Mouse (Mus musculus): ENCODE data around the gene Prkce.

Gene Prkce

DNA sequence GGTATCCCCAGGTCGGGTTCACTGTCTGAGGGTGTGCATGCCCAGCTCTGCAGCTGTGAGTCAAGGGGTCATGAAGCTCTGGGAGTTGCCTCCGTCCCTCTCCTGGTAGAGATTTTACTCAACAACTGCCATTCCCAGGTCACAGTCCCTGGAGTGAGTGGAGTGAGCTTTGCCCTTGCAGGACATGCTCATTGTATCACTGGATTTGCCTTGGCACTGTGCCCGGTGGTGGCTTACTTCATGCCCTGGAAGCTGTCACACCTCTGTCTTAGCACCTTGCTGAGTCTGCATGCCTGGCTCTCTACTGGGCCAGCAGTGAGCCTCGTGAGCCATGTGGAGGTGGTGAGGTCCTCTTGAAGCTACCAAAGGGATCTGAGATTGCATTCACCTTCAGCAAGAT lies 167.4 kb downstream of the Prkce start:
- no peak for ATAC-seq (ENCODE audit: low TSS enrichment)

DNA sequence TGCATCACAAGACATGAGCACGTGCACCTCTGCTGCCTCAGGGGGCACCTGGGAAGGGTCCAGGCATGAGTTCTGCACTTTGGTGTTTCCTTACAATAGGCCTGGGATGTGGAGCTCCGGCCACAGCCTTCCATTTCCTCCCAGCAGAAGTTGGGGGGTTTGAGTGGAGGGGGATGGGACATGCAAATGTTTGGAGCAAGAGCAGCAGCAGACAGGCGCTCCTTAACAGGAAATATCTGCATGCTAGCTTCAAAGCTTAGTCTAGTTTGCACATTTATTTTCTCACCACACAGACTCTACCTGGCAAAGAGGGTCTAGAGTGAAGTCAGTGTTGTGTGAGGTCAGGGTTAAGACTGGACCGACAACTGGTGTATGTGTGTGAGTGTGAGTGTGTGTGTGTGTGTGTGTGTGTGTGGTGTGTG lies 169.1 kb downstream of the Prkce start:
- ATAC-seq (ENCODE audit: low TSS enrichment) = no peak

DNA sequence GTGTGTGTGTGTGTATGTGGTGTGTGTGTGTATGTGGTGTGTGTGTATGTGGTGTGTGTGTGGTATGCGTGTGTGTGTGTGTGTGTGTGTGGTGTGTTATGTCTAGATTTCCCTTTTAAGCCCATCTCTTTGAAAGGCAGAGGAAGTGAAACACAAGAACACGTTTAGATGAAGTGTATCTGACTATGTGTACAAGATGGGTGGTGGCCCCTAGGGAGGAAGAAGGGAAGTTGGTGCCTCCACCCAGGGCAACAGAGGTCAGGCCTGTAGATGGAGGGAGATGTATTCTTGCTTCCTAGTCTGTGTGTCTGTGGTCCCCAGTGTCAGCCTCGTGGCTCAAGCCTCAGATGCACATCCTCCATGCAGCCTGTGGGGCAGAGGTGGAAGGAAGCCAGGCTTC lies 169.5 kb downstream of the Prkce start:
- no peak for ATAC-seq (ENCODE audit: low TSS enrichment)

DNA sequence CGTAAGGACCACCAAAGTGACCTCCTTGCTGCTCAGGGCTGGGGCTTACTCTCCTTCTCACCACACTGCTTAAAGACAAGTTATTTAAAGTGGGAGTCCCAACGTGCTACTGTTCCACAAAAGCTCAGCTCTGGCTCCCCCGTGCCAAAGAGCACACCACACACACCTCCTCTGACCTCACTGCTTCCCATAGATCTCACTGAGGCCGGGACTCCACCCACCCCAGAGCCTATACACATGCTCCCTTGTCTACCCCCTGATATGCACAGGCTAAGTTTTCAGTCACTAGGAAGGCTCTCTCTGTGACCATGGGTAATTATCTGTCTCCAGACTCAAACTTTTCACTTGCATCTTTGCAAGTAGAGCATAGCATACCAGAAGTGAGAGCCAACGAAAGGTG lies 170.7 kb downstream of the Prkce start:
- no peak for ATAC-seq (ENCODE audit: low TSS enrichment)

DNA sequence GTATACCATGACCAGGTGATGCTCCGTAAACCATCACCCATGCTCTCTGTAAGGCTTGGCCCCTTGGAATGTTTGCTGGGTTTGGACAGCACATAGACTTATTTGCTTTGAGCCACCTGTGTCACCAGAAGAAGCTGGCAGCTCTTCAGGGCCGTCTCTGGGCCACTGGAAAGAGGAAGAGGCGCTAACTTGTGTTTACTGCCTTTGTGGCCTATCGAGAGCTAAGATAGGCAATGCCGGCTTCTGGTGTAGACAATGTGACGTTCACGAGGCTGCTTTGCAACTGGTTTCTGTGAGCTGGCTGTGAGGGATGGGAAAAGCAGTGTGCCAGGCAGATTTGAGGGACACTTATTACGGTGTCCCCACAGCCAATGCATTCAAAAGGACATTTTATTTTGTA lies 176.4 kb downstream of the Prkce start:
- no peak for ATAC-seq (ENCODE audit: low TSS enrichment)

DNA sequence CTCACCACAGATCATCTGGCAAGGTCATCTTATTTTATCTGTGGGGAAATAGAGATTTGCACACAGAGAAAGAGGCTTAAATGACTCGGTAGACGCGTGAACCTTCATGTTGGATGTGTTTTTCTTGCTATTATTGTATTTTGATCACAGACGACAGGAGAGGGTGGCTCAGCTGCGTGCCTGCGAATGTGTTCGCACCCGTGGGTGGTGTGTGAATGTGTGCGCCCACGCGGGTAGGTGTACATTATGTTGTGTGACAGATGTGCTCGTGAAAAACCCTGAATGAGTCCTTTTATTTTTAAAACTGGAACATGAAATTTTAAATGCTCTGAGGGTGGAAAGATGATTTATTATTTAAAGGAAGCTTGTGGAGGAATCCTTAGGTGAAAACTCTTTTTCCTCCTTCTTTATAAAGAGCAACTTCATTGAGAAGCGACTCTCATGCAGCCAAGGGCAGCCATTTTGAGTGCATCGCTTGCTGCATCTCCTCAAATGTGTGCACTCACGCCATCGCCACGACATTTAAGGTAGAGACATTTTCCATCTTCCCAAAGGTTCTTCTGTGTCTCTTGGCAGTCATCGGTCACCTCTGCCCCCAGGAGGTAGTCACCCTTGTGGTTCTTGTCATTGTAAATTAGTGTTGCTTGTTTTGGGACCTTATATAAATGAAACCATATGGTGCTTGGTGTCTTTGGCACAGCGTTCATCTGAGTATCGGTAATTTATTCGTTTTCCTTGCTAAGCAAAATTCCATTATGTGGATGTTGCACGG lies 177.8 kb downstream of the Prkce start:
- peak; percentile 64 for ATAC-seq (ENCODE audit: low TSS enrichment)

DNA sequence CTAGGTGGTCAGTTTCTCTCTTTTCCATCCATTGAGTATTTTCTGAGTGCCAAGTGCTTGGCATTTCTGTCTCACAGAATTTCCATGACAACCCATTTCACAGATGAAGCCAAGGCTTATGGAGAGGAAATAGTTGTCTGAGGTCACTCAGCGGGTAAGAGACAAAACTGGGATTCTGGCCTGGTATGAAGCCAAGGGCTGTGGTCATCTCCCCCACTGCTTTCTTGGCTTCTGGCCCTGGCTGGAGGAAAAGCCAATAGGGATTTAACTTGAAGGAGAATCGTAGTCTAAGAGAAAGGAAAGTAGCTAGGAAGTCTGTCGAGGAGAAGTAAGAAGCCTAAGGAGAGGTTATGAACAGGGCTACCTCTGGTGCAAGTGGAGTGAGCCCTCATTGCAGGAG lies 182.7 kb downstream of the Prkce start:
- ATAC-seq (ENCODE audit: low TSS enrichment) = no peak

DNA sequence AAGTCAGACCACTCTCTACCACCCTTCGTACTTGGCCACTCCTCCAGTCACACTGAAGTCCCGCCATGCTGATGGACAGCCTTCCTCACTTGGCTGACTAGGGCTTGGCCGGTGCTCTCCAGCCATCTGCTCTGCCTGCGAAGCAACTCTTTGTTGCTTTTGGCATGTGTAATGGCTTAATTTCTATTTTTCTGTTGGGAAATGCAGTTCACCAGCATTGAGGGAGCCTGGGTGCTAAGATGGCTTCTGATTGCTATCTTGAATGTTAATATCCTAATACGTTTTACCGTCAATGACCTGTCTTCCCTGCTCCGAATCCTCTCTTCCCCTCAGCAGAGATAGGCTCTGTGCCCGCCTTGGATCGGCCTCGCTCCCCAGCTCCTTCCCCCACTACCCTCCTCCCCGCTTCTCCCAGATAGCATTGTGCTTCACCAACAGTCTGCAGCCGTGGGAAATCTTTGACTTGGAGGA lies 183.2 kb downstream of the Prkce start:
- ATAC-seq (ENCODE audit: low TSS enrichment) = no peak

DNA sequence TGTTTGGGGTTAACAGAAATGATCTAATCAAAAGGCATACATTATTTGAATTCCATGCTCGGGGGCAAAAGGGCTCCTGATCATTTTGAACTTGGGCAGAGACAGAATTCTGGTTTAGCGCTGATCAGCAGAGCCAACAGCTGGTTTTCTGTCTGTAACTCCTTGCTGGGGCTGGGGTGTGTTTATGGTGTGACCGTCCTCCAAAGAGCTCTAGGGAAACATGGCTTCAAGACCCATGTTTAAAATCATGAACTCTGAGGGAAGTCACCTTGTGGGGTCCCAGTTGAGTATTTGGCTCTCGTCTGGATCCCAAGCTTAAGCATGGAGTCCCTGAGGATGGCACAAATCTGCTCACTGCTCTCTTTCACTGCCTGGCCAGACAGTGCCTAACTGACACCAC lies 183.7 kb downstream of the Prkce start:
- no peak for ATAC-seq (ENCODE audit: low TSS enrichment)

DNA sequence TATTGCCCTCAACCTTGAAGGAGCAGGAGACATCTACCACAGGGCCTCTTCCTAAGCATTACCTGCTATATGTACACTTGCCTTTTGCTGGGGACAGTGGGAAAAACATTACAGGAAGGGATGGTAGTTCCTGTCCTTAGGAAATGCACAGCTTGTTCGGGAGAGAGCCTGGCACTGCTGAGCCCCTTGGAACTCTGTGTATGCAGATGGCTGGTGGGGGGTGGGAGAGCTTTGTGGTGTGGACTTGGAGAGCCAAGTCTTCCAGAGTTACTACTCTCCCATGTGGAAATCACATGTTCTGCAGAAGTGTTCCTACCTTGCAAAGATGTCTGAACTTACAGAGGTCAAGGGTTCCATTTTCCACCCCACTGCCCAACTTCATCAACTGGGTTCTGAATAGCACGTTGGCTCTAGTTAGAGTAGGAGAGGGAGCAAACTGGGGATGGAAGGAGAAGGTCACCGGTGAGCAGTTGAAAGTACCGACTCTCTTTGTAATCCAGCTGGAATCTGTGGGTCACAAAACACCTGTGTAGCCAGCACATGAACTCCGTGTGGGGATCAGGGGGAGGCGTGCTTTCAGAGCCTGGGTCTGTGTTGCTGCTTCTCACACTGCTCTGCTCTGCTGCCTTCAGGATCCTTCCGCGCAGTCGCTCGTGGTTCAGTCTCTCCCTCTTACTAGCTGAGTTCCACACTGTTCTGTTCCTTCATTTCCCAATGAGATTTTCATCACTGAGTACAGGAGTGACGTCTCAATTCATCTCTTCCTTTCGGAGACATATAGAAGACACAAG lies 184.9 kb downstream of the Prkce start:
- no peak for ATAC-seq (ENCODE audit: low TSS enrichment)

DNA sequence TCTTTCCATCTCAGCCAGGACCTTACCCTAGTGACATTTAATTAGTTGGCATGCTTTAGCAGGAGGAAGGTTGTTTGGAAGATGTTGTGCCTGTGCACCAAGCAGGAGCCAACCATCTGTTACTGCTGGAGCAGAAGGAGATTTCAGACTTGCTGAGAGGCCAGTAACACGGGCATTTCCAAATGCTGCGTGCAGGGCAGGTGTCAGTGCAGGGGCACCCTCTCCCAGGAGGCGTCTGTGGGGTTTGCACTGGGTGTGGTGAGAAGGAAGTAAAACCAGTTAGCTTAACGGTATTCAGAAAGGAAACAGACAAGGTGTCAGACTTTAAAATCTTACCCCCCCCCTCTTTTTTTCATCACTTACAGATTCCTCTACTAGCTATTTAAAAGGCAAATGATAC lies 186.1 kb downstream of the Prkce start:
- ATAC-seq (ENCODE audit: low TSS enrichment) = no peak

DNA sequence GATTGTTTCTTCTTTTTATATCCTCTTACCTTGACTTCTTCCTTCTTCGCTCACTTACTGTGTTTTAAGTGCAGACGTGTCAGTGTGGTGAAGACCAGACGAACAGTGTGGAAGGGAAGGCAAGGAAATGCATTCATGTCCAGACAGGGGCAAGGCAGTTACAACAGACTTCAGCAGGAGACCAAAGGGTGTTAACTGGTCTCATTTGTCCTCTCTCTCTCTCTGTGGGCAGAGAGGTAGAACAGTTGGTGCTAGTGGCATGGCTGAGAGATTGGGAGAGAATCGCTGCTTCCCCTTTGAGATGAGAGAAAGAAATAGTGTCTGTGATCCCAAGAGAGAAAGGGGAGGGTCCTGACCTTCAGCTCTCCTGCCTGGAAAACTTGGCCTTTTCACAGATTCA lies 186.5 kb downstream of the Prkce start:
- ATAC-seq (ENCODE audit: low TSS enrichment) = no peak

DNA sequence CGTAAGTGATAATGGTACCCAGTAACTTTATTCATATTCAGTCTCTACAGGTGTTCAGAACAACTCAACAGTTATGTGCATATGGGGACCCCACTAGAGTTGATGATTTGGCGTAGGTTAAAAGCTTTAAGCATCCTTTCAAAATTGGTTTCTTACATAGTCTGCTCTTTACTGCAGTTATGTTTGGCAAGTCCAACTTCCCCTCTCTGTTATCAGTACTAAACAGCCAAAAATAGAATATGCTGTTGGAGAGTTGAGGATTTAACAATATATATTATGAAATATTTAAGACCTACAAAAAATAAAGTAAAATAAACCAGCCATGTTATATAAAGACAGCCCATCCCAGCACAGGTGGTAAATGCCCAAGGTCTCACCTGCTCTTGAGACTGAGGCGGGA lies 187.3 kb downstream of the Prkce start:
- ATAC-seq (ENCODE audit: low TSS enrichment) = no peak

DNA sequence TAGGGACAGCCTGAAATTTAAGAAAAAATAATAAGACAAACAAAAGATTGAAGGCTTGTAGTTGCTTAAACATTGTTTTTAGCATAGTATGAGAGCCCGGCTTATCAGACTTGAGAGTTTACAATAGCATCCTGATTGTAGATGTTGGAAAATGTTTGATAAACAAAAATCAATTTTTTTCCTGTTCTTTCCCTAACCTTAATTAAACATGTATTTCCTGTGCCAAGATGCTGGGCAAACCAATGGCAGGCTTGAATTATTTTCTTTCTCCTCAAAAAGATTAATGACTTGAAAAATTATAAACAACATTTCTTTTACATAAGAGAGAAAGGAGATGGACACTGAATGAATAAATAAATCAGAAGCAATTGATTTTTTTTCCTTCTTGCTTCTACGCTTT lies 187.7 kb downstream of the Prkce start:
- no peak for ATAC-seq (ENCODE audit: low TSS enrichment)

DNA sequence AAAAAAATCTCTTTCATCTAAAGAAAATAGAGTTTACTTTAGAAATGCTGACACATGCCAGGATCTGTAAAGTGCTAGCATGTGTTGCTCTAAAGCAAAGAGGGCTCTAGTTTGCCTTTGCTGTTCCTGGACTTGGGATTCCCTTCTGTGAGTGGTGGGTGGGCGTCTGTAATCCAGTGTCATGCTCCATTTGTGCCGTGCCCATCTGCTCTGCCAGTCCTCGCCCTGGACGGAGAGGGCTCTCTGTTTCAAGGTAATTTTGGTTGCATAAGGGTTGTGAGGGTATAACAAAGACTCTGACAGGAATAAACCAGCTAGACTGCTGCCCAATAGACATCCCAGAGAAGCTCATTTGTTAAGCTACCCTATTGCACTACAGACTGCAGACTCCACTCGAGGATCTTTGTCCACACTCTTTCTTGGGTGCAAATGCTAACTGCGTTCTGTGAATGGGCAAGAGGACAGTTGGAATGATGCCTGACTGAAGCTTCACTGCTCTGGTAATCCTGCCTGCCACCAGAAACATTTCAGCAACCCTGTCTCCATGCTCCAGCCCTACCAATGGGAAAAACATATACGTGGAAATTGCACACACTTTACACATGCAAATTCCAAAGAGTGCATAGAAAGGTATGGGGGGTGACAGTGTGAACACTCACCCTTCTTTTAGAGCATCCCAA lies 188.3 kb downstream of the Prkce start:
- ATAC-seq (ENCODE audit: low TSS enrichment) = 0 out of 2 replicates have a peak, but pooled peaks have one; percentile 13

DNA sequence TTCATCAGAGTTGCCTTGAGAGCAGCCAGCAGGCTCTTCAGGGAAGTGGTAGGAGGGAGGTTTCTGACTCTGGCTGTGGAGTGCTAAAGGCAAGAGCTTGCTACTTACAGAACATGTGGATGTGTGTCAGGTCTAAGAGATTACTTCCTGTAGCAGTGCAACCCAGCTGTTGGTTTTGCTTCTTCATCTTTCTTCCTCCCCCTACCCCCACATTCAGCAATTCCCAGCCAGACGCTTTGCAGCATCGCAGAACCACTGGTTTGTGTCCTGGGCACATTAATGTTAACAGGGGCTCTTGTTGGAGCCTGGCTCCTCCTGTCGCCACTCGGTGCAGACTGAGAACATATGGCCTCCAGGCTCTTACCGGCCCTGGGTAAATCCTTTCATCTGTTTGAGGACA lies 190.8 kb downstream of the Prkce start:
- peak; percentile 29; the same call in 1 of the 2 replicates for ATAC-seq (ENCODE audit: low TSS enrichment)

DNA sequence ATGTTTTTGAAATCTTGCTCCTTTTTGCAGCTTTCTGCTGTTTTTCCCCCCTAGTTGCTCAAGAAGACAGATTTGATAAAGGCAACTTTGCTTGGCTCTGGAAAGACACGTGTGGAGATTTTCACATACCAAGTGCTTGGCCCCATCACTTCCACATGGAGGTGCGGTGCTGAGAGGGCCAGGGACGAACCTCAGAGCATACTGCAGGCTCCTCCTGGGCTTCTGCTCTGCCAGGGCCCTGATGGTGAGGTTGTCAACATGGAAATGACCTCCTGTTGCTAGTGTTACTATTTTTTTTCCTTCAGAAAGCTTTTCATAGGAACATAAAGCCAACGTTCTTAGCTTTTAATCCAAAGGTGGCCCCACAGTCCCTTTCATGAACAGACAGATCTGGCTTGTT lies 191.3 kb downstream of the Prkce start:
- no peak for ATAC-seq (ENCODE audit: low TSS enrichment)

DNA sequence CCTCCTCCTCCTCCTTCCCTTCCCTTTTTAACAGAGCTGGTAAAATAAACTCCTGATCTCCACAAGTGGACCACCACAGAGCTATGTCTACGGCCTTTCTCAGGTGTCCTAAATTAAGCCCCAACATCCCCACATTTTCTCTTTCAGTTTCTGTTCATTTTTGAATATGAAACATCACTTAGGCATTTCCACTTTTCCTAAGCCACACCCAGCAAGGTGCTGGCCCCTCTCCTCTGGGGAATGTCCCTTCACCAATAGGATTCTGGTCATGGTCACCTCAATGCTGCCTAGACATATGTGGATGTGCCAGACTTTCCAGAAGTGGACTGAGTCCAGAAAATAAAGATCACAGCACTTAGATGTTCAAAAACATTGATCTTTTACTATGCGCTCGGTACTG lies 193.3 kb downstream of the Prkce start:
- no peak for ATAC-seq (ENCODE audit: low TSS enrichment)

DNA sequence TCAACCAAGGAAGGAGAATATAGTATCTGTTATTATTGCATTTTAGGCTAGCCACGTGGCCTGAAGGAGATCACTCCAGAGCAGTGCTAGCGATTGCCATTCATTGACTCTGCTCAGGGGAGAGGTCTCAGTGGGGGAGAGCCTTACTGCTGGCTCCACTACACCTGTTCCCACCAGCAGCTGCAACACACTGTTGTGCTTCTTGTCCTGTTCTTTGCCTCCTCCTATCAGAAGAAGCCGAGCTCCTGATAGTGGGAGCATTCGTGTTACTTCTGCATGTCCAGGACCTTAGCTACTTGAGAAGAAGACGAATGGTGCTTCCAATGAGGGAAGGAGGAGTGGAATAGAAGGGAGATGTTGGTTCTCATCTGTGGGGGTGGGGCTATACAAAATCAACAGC lies 195.8 kb downstream of the Prkce start:
- no peak for ATAC-seq (ENCODE audit: low TSS enrichment)

DNA sequence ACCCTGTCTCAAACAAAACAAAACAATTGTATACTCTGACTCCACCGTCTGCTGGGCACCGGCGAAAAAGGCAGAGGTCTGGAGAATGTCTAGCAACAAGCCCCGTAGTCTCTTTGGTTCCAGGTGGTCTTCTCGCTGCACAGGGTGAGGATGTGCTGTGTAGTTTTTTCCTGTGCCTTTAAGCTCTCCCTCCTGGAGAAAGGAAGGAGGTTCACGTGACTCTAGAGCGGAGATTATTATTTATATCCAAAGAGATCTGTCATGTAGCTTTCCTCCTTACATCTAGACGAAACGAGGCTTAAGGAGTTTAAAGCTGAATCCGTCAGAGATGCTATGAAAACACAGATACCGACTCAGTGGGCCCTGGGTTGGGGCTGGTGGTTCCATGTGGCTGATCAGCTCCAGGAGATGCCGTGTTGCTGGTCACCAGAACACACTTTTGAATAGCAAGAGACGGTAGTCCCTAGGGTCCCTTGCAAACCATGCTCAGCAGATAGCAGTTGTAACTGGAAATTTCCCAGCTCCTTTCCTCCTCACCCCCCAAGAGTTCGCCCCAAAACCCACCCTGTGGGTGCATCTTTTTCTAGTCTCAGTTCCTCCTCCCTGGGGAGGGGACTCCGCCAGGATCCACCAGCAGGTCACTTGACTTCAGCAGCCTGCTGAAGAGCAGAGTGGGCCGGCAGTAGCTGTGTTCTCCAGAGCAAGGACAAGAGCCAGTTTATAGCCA lies 196.9 kb downstream of the Prkce start:
- peak; percentile 46 for ATAC-seq (ENCODE audit: low TSS enrichment)

DNA sequence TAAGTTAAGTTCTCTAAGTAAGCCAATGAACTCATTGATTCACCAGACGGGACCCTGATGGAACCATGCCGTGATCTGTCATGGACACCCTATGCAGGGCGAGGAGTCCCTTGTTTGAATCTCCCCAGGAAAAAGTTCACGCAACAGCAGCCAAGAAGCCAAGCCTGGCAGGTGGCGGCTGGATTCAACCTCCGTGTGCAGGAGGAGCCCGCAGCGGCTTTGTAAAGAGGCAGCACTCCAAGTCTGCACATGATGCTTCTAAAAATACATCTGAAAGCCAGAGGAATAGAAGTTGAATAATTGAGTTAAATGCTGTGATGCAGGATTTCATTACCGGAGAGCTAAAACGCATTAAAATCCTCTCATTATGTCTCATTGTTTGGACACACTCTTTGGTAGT lies 199.3 kb downstream of the Prkce start:
- peak; percentile 28; the same call in 1 of the 2 replicates for ATAC-seq (ENCODE audit: low TSS enrichment)

DNA sequence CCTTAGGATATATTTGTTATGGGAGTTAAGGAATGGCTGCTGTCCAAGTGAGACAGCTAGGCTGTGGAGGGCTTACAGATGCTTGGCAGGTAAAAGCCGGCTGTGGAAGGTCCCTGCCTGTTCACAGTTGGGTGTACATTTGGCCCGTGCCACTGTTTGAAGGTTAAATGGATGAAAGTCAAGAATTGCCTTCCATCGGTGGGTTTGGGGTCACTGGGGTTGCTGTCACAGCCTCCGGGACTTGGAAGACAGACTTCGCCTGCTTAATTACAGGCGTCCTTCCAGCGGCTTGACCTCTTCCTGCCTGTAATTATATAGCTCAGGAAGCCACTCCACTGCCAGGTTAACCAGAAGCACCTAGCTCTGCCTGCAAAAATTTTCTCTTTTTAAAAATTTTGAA lies 200.1 kb downstream of the Prkce start:
- ATAC-seq (ENCODE audit: low TSS enrichment) = no peak
